Mouse (Mus musculus) heart, adult 18-20 months (tissue): ENCODE measurements around the gene Fbrs. TPM values are rescaled to one million over a fixed set of nuclear protein-coding genes. Genes with fewer than 3 reads are reported as not detected.

Source experiments
- DNase-seq, 2 experiments: peaks; one replicate each; pipeline ENCODE4 v3.0.0; 2021 to 2022; ENCODE audit warnings: mixed read lengths in 1 of 2
- microRNA-seq, 2 experiments: library from miRNA; unstranded; fragments of <30 nt; microRNA quantifications; one replicate each; pipeline ENCODE4 v1.2.0; 2022
- total RNA-seq, 2 experiments: library from RNA; stranded (reverse); gene quantifications; 2 replicates each; pipeline ENCODE4 v1.2.3; 2021

The Fbrs gene
- total RNA-seq, 2 experiments from 2014 or later: 24.2 to 31.1 TPM

GRCm38 (mm10) chr7:127519284-127519683 is 40.3 kb downstream of the Fbrs start, which contains the start of gene Gm42715:
TSS of gene Gm42715 (plus strand) at chr7:127519584.
- DNase-seq: no peak

Small RNA genes within 50 kb of the gene (microRNA-seq; reads per million reads assigned to microRNA genes)
- gene Gm47278 (0 reads per million in 2 experiments), gene Mir7060 (0 reads per million in 2 experiments)

Other genes with a start within 250 kb of the Fbrs start
- 1 to 10 TPM; 6.4 to 6.7 TPM for gene Zfp553, start 246.1 kb upstream of the Fbrs start, total RNA-seq
- gene Sept1, start 246.1 kb upstream of the Fbrs start, total RNA-seq: 1 to 10 TPM; 3.0 to 7.7 TPM
- gene Zfp771, start 234.9 kb upstream of the Fbrs start, total RNA-seq: 10 to 100 TPM; 18.3 to 19.3 TPM
- gene Dctpp1, start 218.5 kb upstream of the Fbrs start, total RNA-seq: 10 to 100 TPM; 40.3 to 42.0 TPM
- gene Sephs2, start 205.1 kb upstream of the Fbrs start, total RNA-seq: 10 to 100 TPM; 29.5 to 31.7 TPM
- 1 to 10 TPM; 1.9 to 4.1 TPM for gene Itgal, start 182.9 kb upstream of the Fbrs start, total RNA-seq
- 10 to 100 TPM; 35.9 to 42.9 TPM for gene Zfp768, start 133.6 kb upstream of the Fbrs start, total RNA-seq
- 1 to 10 TPM; 3.4 to 5.1 TPM for gene Zfp747, start 103.1 kb upstream of the Fbrs start, total RNA-seq
- 1 to 10 TPM; 1.6 to 1.7 TPM for gene 9130019O22Rik, start 92.0 kb upstream of the Fbrs start, total RNA-seq
- 1 to 10 TPM; 3.4 to 3.7 TPM for gene E430018J23Rik, start 85.6 kb upstream of the Fbrs start, total RNA-seq
- 1 to 10 TPM; 2.4 to 3.3 TPM for gene Zfp764, start 72.4 kb upstream of the Fbrs start, total RNA-seq
- 1 to 10 TPM; 1.7 to 2.4 TPM for gene Zfp688, start 57.1 kb upstream of the Fbrs start, total RNA-seq
- 1 to 10 TPM; 1.3 TPM for gene Zfp689, start 30.0 kb upstream of the Fbrs start, total RNA-seq
- gene Prr14, start 19.6 kb upstream of the Fbrs start, total RNA-seq: 10 to 100 TPM; 21.1 to 22.2 TPM
- gene Srcap, start 32.8 kb downstream of the Fbrs start, total RNA-seq: 10 to 100 TPM; 47.1 to 56.4 TPM
- gene Gm42715, start 40.4 kb downstream of the Fbrs start, total RNA-seq: 10 to 100 TPM in 1 of 2 experiments, 1 to 10 TPM in 1; 9.7 to 11.4 TPM
- not detected for gene Tmem265, start 82.2 kb downstream of the Fbrs start, total RNA-seq
- gene Phkg2, start 94.1 kb downstream of the Fbrs start, total RNA-seq: 10 to 100 TPM; 14.9 to 16.4 TPM
- gene Ccdc189, start 109.4 kb downstream of the Fbrs start, total RNA-seq: 10 to 100 TPM; 12.6 to 15.4 TPM
- 10 to 100 TPM; 41.0 to 42.8 TPM for gene Rnf40, start 109.6 kb downstream of the Fbrs start, total RNA-seq
- gene Zfp629, start 136.6 kb downstream of the Fbrs start, total RNA-seq: 10 to 100 TPM; 16.5 TPM
- 10 to 100 TPM; 34.1 to 35.4 TPM for gene Bcl7c, start 229.7 kb downstream of the Fbrs start, total RNA-seq
- gene Ctf1, start 233.5 kb downstream of the Fbrs start, total RNA-seq: 1 to 10 TPM; 8.8 to 9.7 TPM